Mouse (Mus musculus): ENCODE data around the gene Acss3. TPM values are rescaled to one million over a fixed set of nuclear protein-coding genes. Genes with fewer than 3 reads are reported as not detected.

Gene Acss3
- total RNA-seq (2021): 1 to 10 TPM; 4.8 to 5.2 TPM
- long read RNA-seq, experiment 1, full-length matches to known transcripts: 2 of 4 reads
- long read RNA-seq, experiment 1, partial matches to known transcripts: 2 of 4 reads
- long read RNA-seq, experiment 1, other reads (novel, unspliced or antisense): 0 of 4 reads
- long read RNA-seq, experiment 2, full-length matches to known transcripts: 1 of 2 reads
- long read RNA-seq, experiment 2, partial matches to known transcripts: 1 of 2 reads
- long read RNA-seq, experiment 2, other reads (novel, unspliced or antisense): 0 of 2 reads

DNA sequence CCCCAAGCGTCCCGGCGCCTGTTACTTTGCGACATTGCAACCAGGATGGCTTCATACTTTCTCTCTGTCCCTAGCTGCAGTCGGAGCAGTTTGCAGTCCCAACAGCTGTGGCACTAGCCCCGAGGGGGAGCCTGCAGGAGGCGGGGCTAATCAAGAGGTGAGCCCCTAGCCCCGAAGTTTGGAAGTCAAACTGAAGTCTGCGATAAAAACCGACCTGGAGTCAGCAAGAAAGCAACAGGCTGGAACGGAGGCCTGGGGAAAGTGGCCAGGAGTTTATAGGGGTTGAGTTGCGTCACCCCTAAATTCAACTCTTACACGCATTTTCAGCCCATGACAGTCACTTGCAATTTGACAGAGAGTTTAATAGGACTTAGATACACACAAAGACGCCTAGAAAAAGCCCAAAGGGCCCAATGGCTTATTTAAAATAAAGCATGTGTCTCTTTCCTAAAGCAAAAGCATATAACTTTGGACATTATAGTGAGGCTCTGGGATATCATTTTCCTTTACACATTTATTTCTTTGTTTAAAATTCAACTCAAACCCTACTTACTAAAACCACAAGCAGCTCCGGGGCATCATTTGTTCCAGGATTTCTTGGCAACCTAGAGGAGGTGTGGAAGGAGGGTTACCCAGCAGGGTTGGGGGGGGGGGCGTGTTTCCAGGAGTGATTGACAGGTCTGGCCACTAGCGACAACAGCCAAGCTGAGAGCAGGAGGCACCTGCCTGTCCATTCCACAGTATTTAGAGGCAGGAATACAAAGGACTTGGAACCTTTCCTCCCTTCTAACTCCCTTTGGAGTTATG lies at the start of gene Acss3:
Gene Acss3, minus strand, starts transcription at position 140 of the 807 bp plus-strand sequence.
- peak; percentile 18 to 45 for DNase-seq (ENCODE audit: low spot score in 2 of 2)

DNA sequence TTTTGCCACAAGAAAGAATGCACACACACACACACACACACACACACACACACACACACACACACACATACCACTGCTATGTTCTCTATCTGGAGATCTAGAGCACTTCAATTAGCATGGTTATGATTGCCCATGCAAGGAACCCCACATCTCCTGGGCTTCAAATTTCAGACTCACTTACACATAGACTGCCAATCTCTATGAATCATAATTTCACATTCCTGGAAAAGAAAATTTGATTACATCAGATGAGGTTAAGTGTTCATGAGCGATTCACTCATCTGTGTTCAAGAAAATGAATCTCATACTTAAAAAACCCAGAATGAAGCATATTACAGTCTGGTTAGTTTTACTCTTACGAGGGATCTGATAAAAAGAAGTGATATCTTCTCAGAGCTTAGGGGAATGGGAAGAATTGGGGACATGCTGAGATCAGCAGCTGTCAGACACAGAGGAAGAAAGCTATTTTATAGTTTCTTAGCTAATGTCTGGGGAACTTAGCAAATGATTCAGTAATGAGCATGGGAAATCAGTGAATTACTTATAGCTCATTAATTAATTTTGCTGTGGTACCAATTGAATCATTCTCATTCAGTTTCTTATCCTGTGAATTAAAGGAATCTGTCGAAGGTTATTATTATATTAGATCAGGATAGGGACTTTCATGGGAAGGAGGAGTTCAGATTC lies 48.7 kb upstream of the Acss3 start:
- DNase-seq (ENCODE audit: low spot score in 2 of 2): no peak

- DNase-seq (ENCODE audit: low spot score in 2 of 2): no peak
Observed at GRCm38 (mm10) chr10:107166486-107166885, 43.0 kb upstream of the Acss3 start.

DNA sequence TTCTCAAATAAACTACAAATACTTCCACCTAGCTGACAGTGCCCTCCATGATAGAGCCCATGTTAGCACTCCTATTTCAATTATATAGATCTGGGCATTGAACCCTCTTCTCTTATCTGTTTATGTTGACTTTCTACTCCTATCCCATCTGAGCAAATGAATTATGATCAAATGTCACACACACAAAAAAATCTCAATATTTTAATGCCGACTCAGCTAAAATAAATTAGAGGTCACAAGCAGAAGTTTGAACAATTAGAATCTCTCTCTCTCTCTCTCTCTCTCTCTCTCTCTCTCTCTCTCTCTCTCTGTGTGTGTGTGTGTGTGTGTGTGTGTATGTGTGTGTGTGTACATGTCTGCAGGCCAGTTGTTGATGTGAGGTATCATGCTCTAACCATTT lies 25.3 kb upstream of the Acss3 start:
- no peak for DNase-seq (ENCODE audit: low spot score in 2 of 2)

- no peak for DNase-seq (ENCODE audit: low spot score in 2 of 2)
Observed at GRCm38 (mm10) chr10:107144016-107144415, 20.5 kb upstream of the Acss3 start.

DNA sequence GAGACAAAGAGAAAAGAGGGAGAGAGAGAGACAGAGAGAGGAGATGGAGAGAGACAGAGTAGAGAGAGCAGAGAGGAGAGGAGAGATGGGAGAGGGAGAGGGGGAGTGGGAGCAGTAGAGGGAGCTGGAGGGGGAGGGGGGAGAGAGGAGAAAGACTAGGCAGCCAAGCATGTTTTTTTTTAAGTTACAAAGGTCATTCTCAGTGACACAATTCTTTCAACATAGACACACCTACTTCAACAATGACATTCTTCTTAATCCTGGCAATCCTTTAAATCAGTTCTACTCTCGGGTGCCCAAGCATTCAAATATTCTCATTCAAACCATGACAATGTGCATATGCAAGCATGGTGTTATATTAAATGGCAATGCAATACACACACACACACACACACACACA lies 19.4 kb upstream of the Acss3 start:
- DNase-seq (ENCODE audit: low spot score in 2 of 2): no peak

DNA sequence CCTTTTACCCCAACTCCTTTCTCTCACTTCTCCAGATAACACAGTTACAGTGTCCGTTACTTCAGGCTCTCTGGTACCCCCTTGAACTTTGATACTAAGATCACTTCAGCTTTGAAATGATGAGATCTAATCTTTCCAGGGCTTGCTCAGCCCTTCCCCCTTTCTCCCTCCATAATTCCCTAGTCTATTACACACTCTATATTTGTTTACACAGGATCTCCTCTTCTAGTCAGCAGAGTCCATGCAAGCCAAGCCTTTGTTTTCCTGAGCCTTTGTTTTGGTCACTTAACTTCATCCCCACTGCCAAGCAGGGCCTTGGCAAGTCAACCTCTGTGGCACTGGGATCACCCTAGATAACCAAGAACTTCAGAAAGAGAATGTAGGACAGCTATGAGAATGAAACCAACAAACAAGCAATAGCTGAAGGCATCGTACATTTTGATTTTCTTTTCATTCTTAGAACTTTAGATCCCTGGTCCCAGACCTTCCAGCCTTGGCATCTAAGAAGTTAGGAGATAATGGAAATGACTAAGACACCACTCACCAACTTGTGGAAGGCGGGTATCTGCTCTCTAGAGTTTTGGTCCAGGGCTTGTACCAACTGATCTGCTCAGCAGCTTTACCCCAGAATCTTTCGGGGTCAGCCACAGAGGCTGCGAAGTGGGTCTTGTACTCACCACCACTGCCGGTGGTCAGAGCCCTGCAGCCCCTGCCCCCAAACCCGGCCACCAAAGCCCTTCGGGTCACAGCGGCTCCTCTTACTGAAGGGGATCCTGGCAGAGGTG lies 532 bp downstream of the Acss3 start:
- no peak for DNase-seq (ENCODE audit: low spot score in 2 of 2)

- DNase-seq (ENCODE audit: low spot score in 2 of 2): no peak
Observed at GRCm38 (mm10) chr10:107121301-107121700, 2.2 kb downstream of the Acss3 start.

DNA sequence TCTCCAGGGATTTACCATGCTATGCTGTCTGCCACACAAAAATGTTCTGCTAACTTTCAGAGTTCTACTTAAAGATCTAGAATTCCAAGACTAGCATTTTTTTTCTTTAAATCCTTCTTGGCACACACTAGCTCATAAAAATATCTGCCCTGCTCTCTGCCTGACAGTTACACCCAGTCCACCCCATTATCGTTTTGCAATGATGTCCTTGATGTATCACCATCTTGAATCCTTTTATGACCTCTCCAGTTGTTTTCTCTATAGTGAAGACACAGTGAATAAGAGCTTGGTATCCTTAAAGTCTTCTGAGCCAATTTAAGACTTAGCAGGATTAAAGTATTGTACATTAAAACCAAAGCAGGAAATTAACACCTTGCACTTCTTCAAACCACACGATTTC lies 4.3 kb downstream of the Acss3 start:
- DNase-seq (ENCODE audit: low spot score in 2 of 2): no peak

DNA sequence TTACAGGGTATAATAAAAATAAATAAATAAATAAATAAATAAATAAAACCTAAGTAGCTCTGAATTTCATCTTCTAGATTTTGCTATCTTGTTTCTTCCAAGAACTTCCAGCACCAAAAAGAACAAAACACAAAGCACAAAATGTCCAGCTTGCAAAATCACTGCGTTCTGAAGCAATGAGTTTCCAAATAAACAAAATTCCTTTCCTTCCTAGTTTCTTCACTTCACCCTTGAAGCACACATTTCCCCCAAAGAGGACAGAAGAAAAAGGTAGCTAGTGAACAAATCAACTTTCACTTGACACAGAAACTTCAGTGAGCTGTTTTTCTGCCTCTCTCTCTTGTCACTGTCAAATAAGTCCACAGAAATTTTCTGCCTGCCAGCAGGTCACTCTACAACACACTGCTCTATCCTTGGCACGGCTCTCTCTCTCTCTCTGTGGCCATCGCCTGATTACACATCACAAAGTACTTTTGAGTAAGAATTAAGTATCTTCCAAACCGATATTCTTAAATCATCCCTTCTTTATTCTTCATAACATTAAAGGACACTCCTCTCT lies 6.7 kb downstream of the Acss3 start:
- DNase-seq (ENCODE audit: low spot score in 2 of 2): no peak

DNA sequence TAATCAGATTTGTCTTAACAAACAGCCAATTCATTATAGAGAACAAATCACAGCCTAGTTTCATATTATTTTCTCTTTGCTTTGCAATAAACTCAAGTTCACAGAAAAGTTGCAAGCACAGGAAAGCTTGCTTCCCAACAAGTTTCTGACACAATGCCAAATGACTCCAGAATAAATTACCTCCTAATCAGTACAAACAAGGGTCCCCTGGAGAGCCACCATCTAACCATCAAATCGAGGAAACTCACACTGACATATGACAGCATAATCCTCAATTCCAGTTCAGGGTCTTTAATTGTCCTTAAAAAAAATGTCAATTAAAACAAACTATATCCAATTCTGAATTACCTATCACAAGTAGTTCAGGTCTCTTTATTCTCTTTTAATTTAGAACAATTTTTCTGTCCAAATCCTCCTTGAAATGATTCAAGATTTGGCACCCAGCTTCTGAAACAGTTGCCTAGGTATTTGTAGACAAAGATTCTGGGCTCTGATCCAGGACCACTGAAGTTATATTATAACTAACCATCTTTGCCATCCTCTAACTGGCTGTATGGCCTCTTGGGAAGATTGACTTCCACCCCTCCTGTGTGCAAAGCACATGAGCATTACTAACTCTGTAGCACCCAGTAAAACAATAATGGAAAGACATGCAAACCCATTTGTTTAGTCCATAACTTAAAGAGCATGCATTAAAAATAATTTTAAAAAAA lies 7.4 kb downstream of the Acss3 start:
- DNase-seq (ENCODE audit: low spot score in 2 of 2): no peak

DNA sequence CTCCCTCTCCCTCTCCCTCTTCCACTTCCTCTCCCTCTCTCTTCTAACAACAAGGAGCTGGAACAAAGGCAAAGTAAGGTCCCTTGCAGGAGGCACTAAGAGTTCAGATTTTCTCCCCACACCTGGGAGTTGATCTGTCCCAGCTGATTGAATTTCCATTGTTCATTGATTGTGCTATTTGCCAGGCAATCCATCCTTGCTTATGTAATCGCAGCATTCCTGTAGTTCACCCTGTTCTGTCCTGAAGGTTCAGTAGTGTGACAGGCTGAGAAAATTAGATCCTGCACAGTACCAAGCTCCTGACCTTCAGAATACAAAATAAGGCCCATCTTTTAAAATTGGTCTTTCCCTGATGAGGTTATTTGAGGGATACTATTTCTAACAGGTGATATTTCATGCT lies 8.3 kb downstream of the Acss3 start:
- DNase-seq (ENCODE audit: low spot score in 2 of 2): no peak

GRCm38 (mm10) chr10:107094452-107094851 lies 29.0 kb downstream of the Acss3 start:
- no peak for DNase-seq (ENCODE audit: low spot score in 2 of 2)

GRCm38 (mm10) chr10:107053846-107054624 lies 69.4 kb downstream of the Acss3 start:
- no peak for DNase-seq (ENCODE audit: low spot score in 2 of 2)

- DNase-seq (ENCODE audit: low spot score in 2 of 2): no peak
Observed at GRCm38 (mm10) chr10:107050489-107050888, 73.0 kb downstream of the Acss3 start.

DNA sequence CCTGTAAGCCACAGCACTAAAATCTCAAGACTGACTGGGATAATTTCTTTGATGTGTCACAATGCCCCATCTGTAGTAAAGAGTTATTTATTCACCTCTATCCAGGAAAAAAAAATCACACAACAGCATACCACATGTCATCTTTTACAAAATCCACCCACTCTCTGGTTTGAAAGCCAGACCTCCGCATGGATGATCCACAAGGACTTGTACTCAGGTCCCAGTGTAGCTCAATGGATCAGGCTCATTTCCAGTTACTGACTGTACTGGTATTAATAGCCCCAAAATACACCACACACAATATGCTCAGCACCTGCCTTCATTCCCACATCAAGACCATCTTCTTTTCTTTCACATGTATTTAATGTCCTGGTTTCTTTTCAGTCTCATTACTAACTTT lies 80.8 kb downstream of the Acss3 start:
- DNase-seq (ENCODE audit: low spot score in 2 of 2): no peak

- DNase-seq (ENCODE audit: low spot score in 2 of 2): no peak
Observed at GRCm38 (mm10) chr10:107040837-107041236, 82.6 kb downstream of the Acss3 start.

- no peak for DNase-seq (ENCODE audit: low spot score in 2 of 2)
Observed at GRCm38 (mm10) chr10:107040378-107040777, 83.1 kb downstream of the Acss3 start.

DNA sequence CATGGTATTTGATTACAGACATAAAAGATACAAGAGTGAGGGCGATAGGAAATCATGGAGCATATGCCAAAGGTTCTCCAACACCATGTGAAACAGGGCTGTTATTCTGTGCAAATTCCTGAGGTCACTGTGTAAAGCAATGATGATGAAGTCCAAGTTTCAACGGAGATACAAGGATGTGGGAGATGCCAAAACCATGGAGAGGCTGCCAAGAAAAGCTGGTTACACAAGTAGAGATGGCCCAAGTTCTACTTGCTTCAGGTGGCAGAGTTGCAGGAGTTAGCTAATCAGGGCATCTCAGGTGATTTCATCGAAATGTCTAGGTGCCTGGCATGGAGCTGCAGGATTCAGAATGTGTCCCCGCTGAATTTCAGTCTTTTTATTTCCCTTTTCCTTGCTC lies 84.3 kb downstream of the Acss3 start:
- DNase-seq (ENCODE audit: low spot score in 2 of 2): no peak

DNA sequence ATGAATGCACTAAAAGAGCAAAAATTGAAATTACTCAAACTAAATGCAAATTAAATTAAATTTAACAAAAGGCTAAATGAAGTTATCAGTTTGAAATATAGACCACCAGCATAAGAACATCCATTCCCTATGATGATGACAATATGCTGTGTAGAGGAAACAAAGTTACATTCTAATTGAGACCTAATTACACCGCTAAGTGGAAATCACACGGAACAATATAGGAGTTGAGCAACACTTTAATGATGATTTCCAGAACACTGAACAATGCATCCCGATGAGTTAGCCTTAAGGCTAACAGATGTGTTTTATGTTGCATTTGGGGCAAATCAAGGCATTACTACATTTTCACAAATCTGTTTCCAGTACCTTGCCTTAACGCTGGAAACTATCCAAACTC lies 99.2 kb downstream of the Acss3 start:
- DNase-seq (ENCODE audit: low spot score in 2 of 2): no peak

Measured in gastrocnemius, postnatal 4 days (tissue).